Mouse (Mus musculus): ENCODE data around the gene Atp2c2.

Gene Atp2c2

DNA sequence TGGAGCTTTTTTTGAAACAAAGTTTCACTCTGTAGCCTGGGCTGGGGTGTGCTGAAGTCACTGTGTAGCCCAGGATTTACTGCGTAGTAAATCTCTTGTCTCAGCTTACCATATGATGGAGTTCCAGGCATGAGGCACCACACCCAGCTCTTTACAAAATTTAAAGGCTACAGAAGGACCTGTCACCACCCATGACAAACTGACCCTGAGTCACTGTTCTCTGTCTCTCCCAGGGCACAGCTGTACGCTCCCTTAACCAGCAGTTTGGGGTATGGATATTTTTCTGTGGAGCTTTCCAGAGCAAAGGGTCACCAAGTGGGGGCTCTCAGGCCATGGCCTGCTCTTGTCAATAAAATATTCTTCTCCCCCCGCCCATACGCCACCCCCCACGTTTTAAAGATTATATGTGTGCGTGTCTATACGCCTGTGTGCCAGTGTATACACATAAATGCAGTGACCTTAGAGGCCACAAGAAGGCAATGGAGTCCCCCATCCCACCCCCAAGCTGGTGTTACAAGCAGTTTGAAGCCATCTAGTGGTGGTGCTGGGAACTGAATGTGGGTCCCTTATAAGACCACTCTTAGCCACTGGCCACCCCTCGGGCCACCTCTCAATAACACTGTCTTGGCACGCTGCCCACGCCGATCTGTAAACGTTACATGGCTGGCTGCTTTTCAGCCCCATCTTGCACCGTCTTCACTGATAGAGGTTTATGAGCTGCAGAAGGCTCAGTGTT lies 43.6 kb downstream of the Atp2c2 start:
- DNase-seq: peak; percentile 79

- DNase-seq: no peak
These were observed 44.8 kb downstream of the Atp2c2 start for GRCm38 (mm10) chr8:119744604-119745003.

DNA sequence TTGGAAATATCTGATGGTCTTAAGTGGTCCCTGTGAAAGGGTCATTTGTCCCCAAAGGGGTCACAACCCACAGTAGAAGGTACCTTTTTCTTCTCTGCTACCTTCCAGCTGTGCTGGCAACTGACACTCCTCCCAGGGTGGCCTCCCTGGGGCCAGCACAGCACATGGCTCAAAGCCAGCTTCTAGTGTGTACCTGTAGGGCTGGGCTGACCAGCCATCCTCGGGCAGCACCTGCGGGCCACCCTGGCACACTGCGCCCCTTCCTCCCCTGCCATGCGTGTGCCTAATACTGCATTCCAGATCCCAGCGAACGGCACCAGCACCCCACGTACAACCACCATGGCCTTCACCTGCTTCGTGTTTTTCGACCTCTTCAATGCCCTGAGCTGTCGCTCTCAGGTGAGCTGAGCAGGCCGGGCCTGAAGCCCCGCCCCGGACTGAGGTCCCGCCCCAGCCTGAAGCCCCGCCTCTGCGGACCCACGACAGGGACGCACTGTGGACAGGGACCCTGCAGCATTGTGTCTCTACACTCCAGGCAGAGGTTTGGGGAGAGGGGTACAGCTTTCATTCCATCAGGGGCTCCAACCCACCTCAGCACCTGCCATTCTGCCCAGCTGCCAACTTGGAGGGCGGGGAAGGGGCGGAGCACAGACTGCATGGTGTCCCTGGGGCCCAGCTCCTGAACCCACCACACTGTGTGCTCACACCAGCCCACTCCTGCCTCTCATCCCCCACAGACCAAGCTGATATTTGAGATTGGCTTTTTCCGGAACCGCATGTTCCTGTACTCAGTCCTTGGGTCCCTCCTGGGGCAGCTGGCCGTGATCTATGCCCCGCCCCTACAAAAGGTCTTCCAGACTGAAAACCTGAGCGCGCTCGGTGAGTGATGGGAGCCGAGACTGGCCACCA lies 55.7 kb downstream of the Atp2c2 start:
- DNase-seq: peak; percentile 65

DNA sequence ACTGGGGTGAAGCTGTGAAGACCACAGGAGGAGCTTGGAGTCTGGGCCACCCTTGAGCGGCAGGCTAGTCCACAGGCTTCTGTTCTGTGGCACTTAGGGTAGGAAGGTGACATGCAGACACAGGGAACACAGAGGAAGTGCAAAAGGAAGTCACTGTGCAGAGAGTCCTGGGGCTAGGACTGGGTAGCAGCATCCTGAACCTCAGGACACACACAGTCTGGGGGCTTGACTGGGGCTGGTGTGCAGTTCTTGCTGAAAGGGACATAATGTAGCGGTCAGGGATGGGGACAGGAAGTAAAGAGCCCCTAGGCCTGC lies 56.3 kb downstream of the Atp2c2 start:
- DNase-seq: no peak

GRCm38 (mm10) chr8:119756538-119756937 lies 56.7 kb downstream of the Atp2c2 start:
- no peak for DNase-seq

DNA sequence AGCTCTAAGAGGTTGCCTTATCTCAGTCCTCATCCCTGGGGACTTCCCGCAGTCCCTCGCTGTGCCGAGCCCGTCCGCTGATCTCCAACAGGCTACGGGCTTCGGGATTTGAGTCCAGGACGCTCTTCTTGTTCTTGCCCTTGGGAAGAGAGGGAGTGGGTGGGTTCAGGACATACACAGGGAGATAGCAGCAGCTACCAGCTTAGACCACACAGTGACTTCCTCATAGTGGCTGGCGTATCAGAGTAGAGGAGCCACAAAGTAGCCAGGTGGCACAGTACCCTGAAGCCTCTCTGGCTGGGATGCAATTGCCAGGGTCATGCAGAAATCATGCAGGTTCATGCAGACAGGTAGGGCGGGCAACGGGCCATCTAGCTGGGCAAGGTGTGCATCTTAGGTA lies 61.9 kb downstream of the Atp2c2 start:
- DNase-seq: no peak

DNA sequence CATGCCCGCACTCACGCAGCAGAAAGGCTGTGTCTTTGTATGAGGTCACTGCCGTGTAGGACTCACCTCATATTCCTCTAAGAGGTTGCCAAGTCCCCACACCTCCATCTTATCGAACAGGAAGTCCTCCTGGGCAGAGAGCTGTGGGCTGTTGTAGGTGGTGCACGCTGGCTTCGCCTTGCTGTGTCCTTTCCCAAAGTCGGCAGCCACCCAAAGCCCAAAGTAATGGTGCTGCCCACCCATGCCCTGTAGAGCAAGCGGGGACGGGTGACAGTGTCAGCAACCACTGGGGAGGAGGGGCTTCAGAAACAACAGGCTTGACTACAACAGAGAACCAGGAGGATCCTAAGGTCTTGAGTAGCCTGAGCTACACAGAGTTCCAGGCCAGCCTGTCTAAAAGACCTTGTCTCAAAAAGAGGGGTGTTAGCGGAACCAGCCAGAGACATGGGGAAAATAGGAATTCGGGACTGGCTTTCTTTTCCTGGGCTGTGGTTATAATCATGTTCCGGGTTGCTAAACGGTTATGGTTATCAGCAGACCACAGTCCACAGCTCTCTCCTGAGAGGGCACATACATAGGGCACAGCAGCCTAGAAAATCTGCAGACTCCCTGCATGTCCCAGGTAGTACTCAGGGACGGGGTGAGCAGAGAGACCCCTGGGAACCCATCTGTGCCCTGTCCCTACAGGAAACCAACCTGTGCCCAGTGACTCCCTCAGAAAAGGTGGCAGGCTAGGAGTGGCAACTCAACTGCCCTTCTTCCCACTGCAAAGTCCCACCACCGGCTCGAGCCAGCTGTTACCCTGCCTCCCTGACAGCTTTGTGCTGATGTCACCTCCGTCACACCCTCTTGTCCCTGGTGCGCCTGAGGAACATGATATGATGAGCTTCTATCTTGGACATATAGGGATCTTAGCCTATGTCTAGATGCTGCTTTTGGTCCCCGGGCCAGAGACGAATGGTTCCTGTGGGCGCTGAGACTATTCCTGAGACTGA lies 62.7 kb downstream of the Atp2c2 start:
- no peak for DNase-seq

DNA sequence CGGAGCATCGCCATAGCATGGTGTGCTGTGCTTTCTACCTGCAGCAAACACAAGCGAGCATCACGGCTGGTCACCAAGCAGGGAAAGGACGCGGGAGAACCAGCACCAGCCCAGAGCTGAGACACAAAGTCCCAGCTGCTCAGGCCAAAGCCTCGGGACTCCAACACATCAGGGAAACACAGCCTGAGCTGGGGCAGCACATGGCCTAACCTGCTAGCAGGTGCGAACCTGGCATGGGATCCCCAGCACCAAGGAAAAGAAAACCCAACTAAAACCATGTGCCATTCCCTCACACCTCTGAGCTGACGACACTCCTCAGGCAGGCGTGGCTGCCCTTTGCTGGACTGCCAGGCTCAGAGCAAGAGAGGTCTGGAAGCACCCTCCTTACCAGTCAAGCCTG lies 65.5 kb downstream of the Atp2c2 start:
- no peak for DNase-seq

DNA sequence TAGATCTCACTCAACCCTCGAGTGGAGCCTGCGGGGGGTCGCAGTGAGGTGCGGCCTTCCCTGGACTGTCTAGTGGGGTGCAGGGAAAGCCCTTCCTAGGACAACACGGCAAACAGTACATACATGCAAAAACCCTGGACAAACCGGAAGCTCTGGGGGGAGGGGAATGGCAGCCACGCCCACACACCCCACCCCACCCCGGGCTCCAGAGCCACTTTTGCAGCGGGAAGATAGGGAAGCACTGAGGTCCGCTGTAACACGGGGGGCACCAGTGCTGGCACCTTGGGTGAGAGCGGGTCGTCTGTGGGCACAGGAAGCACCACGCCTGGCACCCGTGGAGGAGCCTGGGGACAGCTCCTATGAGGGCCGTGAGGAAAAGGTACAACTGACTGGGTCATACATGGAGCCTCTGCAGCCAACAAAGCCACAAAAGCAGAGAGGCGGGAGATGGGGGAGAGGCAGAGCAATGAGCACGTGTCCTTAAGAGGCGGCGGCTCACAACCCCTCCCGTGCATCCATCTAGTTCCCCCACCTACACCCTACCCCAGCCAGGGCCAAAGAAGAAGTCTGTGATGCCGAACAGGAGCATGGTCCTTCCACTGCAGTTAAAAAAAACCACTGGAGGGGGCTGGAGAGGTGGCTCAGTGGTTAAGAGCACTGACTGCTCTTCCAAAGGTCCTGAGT lies 66.1 kb downstream of the Atp2c2 start:
- DNase-seq: no peak

DNA sequence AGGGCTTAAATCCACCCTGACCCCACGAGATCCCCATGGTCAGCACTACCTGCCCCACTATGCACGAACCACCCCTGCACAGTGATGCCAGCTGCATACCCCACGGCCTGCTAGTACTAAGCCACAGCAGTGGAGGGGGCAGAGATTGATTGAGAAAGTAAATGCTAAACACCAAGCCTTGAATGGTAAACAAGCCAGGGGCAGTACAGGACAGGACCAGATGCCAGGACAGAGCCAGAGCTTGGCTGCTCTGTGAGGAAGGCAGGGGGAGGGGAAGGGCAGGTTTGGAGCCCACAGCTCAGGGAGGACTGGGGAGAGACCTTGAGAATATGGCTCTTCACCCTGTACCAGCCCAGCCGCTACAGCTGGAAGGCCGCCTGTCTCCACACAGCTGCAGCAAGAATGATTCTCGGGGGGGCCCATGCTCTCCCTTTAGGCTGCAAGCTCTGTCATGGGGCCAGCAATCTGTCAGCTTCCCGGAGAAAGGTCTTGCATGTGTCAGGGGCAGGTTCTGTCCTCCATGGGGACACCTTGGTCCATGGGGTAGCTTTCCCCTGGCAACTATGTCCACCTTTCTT lies 76.9 kb downstream of the Atp2c2 start:
- no peak for DNase-seq

GRCm38 (mm10) chr8:119777765-119778164 lies 78.0 kb downstream of the Atp2c2 start:
- DNase-seq: no peak

GRCm38 (mm10) chr8:119778263-119778662 lies 78.5 kb downstream of the Atp2c2 start, which contains the start of gene Tldc1:
TSS of gene Tldc1 (minus strand) at chr8:119778416.
- peak; percentile 99 for DNase-seq

GRCm38 (mm10) chr8:119779013-119779737 lies 79.4 kb downstream of the Atp2c2 start:
- DNase-seq: peak; percentile 86

GRCm38 (mm10) chr8:119780402-119781049 lies 80.7 kb downstream of the Atp2c2 start:
- DNase-seq: no peak

DNA sequence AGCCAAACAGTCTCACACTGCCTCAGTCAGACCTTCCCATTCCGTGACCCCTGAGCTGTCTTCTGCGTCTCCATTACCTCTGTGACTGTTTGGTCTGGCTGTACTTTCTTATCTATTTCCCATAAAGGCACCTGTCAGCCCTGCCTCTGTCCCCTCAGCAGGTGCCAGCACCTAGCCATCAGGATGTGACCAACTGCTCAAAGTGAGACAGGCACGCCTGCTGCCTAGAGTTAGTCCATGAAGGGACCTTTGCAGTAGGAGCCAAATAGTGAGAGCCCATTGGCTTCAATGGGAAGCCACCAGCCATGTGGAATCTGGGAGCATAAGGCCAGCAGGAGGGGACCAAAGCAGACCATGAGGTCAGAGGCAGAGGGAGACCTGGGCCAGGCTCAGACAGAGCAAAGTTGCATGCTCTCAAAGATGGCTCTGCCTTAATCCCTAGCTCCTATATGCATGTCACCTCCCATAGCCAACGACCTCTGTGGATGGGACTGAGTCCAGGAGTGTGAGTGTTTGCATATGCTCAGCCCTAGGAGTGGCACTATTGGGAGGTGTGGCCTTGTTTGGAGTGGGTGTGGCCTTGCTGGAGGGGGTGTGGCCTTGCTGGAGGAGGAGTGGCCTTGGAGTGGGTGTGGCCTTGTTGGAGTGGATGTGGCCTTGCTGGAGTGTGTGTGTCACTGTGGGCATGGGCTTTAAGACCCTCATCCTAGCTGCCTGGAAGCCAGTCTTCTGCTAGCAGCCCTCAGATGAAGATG lies 81.5 kb downstream of the Atp2c2 start:
- DNase-seq: peak; percentile 60

GRCm38 (mm10) chr8:119782715-119783114 lies 82.9 kb downstream of the Atp2c2 start:
- peak; percentile 93 for DNase-seq

DNA sequence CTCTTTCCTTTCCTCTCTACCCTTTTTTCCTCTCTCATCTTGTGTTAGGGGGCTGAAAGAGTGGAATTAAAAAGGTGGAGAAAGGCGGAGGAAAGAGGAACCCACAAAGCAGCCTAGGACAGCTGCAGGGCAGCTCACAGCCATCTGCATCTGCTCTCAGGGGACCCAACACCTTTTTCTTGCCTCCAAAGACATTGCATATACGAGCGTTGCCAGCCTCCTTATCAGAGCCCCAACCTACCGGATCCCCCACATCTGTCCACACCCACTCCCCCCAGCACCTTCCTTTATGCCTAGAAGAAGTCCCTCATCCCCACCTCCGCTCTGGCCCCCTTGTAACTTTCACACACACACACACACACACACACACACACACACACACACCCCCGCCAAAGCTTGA lies 83.8 kb downstream of the Atp2c2 start:
- no peak for DNase-seq

DNA sequence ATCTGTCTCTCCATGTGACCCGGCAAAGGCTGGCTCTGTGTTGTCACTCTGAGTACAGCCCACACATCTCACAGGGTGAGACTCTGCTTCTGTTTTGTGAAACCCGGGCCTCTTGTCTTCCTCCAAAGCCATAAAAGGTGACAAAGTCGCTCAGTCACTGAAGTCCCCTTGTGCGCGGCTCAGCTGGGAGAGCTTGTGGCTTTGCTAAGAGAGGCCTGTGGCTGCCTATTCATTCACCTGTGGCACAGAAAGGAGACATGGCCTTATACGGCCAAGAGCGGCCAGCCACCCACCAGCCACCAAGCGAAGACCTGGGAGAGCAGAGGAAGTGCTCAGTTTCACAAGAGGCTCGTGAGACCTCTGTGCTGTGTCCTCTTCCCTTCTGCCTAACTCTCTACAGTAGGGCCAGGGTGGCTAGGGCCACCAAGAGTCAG lies 84.3 kb downstream of the Atp2c2 start:
- peak; percentile 70 for DNase-seq

- peak; percentile 48 for DNase-seq
These were observed 84.9 kb downstream of the Atp2c2 start for GRCm38 (mm10) chr8:119784676-119785075.

Measured in thymus, postnatal 4 days (tissue).